Mouse (Mus musculus): Measurements from ENCODE around the gene Ctxn1. TPM values are rescaled to one million over a fixed set of nuclear protein-coding genes. Genes with fewer than 3 reads are reported as not detected.
A peak's percentile ranks its signal among the peaks of the same experiment; 100 is the strongest.

Gene Ctxn1
- polyA plus RNA-seq, 1 experiment, result 7.8 TPM

DNA sequence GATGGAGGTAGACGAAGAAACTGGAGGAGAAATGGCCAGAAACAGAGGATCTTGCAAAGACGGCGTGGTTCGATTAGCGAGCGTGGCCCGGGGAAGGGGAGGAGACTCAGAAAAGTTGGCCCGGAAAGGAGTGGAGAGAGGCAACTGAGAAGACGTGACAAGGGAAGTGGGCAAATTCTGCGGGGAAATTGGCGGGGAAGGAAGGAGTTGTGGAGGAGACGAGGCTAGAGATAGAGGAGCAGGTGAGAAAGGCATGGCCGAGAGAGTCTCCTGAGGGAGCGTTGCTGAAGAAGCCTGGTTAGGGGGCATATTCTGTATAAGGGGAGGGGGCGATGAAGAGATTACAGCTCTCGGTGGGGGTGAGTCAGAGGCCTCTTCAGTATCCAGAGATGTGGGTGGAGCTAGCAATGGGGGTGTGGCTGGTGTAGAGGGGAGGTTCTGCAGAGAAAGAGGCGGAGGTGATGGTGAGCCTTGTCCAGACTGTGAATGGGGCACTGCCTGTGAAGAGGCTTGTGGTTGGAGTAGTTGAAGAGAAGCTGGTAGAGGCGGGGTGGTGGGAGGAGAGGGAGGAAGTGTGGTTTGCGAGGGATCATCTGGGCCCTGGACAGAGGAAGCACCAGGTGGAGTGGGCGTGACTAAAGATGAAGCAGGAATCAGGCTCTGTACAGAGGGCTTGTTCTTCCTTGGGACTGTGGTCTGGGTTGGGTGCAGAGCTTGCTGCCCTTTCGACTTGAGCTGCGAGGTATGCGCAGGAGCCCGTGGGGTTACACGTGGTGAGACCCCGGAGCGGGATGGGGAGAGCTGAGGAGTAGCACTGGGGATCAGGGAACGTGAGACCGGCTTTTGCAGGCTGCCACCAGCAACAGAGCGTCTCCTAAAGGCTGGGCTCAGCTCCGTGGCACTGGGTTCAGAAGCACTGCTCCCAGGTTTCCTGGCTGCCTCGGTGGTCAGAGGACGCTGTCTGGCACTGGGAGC lies 44.8 kb downstream of the Ctxn1 start:
- TF ChIP-seq POLR2A (IDR thresholded peaks at IDR 0.05; ENCODE audit: low read depth, low read length) (no peak), CTCF (conservative IDR thresholded peaks at IDR 0.05; ENCODE audit: insufficient read depth, insufficient read length, low read depth, low read length) (no peak)
- Histone ChIP-seq H3K4me3 (ENCODE audit: insufficient read depth, low read depth, low read length) (peak overlapping the region; percentile 27), H3K4me1 (ENCODE audit: control insufficient read depth, insufficient read depth, low read length) (peaks cover 4% of the 10 kb centered on the region; the same call in 1 of the 2 replicates), H3K27me3 (replicated peaks; ENCODE audit: control insufficient read depth, insufficient read depth, low read length) (peaks cover 4% of the 10 kb centered on the region), H3K36me3 (ENCODE audit: control insufficient read depth, insufficient read depth, low read length) (no peaks in the 10 kb centered on the region), H3K27ac (ENCODE audit: insufficient read depth, low read depth, low read length) (no peak overlapping the region)
- peak; percentile 34 for DNase-seq
- 22% methylated on average over 33 of the region's 33 CpGs for whole genome bisulfite sequencing

DNA sequence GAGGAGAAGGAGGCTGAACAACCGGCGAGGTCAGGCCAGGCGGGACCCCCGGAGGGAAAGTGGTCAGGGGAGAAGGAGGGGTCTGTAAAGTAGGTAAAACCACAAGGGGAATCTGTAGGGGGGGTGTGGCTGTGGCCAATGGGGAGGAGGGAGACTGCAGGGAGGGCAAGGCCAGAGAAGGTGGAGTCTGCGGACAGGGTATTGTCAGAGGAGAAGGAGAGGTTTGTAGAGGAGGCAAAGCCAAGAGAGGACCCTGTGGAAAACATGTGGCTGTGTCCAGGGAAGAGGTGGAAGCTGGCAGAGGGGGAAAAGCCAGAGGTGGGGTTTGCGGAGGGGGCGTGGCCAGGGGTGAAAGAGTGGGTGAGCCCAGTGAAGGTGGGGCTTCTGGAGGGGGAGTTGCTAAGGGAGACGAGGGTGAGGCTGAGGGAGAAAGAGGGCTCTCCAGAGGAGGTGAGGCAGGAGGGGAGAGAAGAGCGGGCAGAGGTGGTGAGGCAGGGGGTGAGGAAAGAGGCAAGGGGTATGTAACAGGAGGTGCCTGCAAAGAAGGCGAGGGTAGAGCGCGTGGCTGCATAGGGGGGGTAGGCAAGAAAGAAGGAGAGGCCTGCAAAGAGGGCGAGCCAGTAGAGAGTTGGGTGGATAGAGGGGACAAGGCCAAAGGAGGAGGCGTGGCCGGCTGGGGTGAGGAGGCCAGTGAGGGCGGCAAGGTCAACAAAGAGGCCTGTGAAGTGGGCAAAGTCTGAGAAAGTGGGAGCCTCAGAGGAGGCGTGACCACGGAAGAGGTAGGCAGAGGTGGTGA lies 45.7 kb downstream of the Ctxn1 start:
- Histone ChIP-seq H3K4me1 (ENCODE audit: control insufficient read depth, insufficient read depth, low read length) (peaks cover 4% of the 10 kb centered on the region; the same call in 1 of the 2 replicates), H3K4me3 (ENCODE audit: insufficient read depth, low read depth, low read length) (peak overlapping the region; percentile 27), H3K27ac (ENCODE audit: insufficient read depth, low read depth, low read length) (no peak overlapping the region), H3K27me3 (replicated peaks; ENCODE audit: control insufficient read depth, insufficient read depth, low read length) (peaks cover 4% of the 10 kb centered on the region), H3K36me3 (ENCODE audit: control insufficient read depth, insufficient read depth, low read length) (no peaks in the 10 kb centered on the region)
- peak; percentile 43 for DNase-seq
- WGBS, result 10% methylated on average over 18 of the region's 18 CpGs
- no peak for TF ChIP-seq CTCF (conservative IDR thresholded peaks at IDR 0.05; ENCODE audit: insufficient read depth, insufficient read length, low read depth, low read length)
- TF ChIP-seq POLR2A (IDR thresholded peaks at IDR 0.05; ENCODE audit: low read depth, low read length), result no peak

DNA sequence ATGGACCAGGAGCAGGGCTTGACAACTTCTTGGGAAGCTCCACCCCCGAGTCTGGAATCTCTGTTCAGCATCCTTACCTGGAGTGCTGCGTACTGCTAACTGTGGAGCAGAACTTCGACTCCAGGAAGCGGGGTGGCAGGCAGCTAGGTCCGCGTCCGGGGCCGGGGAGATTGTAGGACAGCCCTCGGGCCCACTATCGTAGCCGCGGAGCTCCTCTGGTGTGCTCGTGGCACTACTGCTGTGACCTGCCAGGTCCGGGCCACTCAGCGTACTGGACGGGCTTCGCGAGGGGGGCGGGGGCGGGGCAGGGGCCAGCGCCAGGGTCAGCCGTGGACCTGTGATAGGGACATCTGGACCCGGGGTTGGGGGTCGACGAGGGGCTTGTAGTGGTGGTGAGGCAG lies 46.3 kb downstream of the Ctxn1 start:
- Histone ChIP-seq H3K36me3 (ENCODE audit: control insufficient read depth, insufficient read depth, low read length) (no peaks in the 10 kb centered on the region), H3K4me3 (ENCODE audit: insufficient read depth, low read depth, low read length) (peak overlapping the region; percentile 8; the same call in 1 of the 2 replicates), H3K4me1 (ENCODE audit: control insufficient read depth, insufficient read depth, low read length) (peaks cover 4% of the 10 kb centered on the region; the same call in 1 of the 2 replicates), H3K27me3 (replicated peaks; ENCODE audit: control insufficient read depth, insufficient read depth, low read length) (peaks cover 4% of the 10 kb centered on the region), H3K27ac (ENCODE audit: insufficient read depth, low read depth, low read length) (no peak overlapping the region)
- 1% methylated on average over 25 of the region's 25 CpGs for WGBS
- TF ChIP-seq POLR2A (IDR thresholded peaks at IDR 0.05; ENCODE audit: low read depth, low read length) (no peak), CTCF (conservative IDR thresholded peaks at IDR 0.05; ENCODE audit: insufficient read depth, insufficient read length, low read depth, low read length) (no peak)
- DNase-seq, result no peak

DNA sequence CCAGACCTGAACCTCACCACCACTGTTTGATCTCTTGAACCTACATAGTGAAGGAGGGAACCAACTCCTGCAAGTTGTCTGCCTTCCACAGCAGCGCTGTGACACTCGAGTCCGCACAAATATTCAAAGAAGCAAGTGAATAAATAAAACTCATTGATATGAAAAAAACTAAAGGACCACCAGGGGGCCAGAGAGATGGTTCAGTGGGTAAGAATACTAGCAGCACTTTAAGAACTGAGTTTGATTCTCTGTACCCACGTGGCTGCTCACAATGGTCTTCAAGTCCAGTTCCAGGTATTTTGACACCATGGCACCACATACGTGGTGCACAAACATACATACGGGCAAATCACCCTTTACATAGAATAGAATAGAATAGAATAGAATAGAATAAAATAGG lies 48.0 kb downstream of the Ctxn1 start:
- no peaks in the 10 kb centered on the region; the same call in 1 of the 2 replicates for H3K27me3 ChIP-seq (replicated peaks; ENCODE audit: control insufficient read depth, insufficient read depth, low read length)
- no peak for TF ChIP-seq POLR2A (IDR thresholded peaks at IDR 0.05; ENCODE audit: low read depth, low read length)
- TF ChIP-seq CTCF (conservative IDR thresholded peaks at IDR 0.05; ENCODE audit: insufficient read depth, insufficient read length, low read depth, low read length), result no peak
- 73% methylated on average over 6 of the region's 6 CpGs for WGBS

More for the DNA sequence above, 48.0 kb downstream of the Ctxn1 start:
- peaks cover 4% of the 10 kb centered on the region; the same call in 1 of the 2 replicates for H3K4me1 ChIP-seq (ENCODE audit: control insufficient read depth, insufficient read depth, low read length)
- H3K4me3 ChIP-seq (ENCODE audit: insufficient read depth, low read depth, low read length), result no peak overlapping the region
- H3K27ac ChIP-seq (ENCODE audit: insufficient read depth, low read depth, low read length), result no peak overlapping the region
- DNase-seq, result no peak
- H3K36me3 ChIP-seq (ENCODE audit: control insufficient read depth, insufficient read depth, low read length), result no peaks in the 10 kb centered on the region

Other genes with a start within 250 kb of the Ctxn1 start
- 2.4 and 5.7 TPM in 2 replicates for gene Cd209f, start 153.4 kb downstream of the Ctxn1 start, polyA plus RNA-seq (2012; rRNA removed)
- gene Cd209g, start 125.2 kb downstream of the Ctxn1 start, polyA plus RNA-seq (2012; rRNA removed), result 2.2 and 6.5 TPM in 2 replicates
- gene Evi5l, start 92.7 kb downstream of the Ctxn1 start, polyA plus RNA-seq (2012; rRNA removed), result 22.4 and 23.0 TPM in 2 replicates
- gene Prr36, start 41.8 kb downstream of the Ctxn1 start, polyA plus RNA-seq (2012; rRNA removed), result 0.05 and 0.17 TPM in 2 replicates
- 0.45 and 0.48 TPM in 2 replicates for gene Lrrc8e, start 32.4 kb downstream of the Ctxn1 start, polyA plus RNA-seq (2012; rRNA removed)
- gene Map2k7, start 20.5 kb downstream of the Ctxn1 start, polyA plus RNA-seq (2012; rRNA removed), result 32.0 and 32.2 TPM in 2 replicates
- gene Gm49320, start 20.4 kb downstream of the Ctxn1 start, polyA plus RNA-seq (2012; rRNA removed), result 1.3 and 3.3 TPM in 2 replicates
- 18.7 and 27.8 TPM in 2 replicates for gene Tgfbr3l, start 11.1 kb downstream of the Ctxn1 start, polyA plus RNA-seq (2012; rRNA removed)
- 36.7 and 36.9 TPM in 2 replicates for gene Snapc2, start 6.2 kb downstream of the Ctxn1 start, polyA plus RNA-seq (2012; rRNA removed)
- 88.1 and 91.9 TPM in 2 replicates for gene Timm44, start 16.6 kb upstream of the Ctxn1 start, polyA plus RNA-seq (2012; rRNA removed)
- 4.9 and 5.2 TPM in 2 replicates for gene Ccl25, start 65.9 kb upstream of the Ctxn1 start, polyA plus RNA-seq (2012; rRNA removed)
- gene Elavl1, start 66.1 kb upstream of the Ctxn1 start, polyA plus RNA-seq (2012; rRNA removed), result 26.4 and 35.9 TPM in 2 replicates
- 26.9 and 33.3 TPM in 2 replicates for gene Cers4, start 233.8 kb upstream of the Ctxn1 start, polyA plus RNA-seq (2012; rRNA removed)

Measured in kidney, adult 2 months (tissue).